Mouse (Mus musculus) gastrocnemius, adult 8-10 months (tissue): ENCODE measurements around the gene Abcb8. TPM values are rescaled to one million over a fixed set of nuclear protein-coding genes. Genes with fewer than 3 reads are reported as not detected.

Experiments used
- DNase-seq, 2 experiments: peaks; one replicate each; pipeline ENCODE4 v3.0.0; 2022; ENCODE audit warnings: low spot score in 2 of 2
- total RNA-seq, 4 experiments: library from RNA; stranded (reverse); gene quantifications; 2 replicates each; pipeline ENCODE4 v1.2.4; 2022

Gene Abcb8
- total RNA-seq, 4 experiments from 2014 or later = 34.7 to 40.0 (median 38.8) TPM

DNA sequence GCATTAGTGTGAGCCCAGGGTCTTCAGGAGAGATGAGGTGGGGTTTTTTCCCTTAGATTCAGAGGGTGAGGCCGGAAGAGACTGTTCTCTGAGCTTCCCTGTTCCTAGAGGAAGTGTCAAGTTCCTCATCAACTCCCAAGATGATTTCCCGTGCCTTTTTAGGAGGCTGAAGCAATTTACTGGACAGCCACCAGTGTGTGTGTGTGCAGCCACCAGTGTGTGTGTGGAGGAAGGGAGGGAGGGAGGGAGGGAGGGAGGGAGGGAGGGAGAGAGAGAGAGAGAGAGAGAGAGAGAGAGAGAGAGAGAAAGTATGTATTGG lies 60.5 kb downstream of the Abcb8 start:
- no peak for DNase-seq

DNA sequence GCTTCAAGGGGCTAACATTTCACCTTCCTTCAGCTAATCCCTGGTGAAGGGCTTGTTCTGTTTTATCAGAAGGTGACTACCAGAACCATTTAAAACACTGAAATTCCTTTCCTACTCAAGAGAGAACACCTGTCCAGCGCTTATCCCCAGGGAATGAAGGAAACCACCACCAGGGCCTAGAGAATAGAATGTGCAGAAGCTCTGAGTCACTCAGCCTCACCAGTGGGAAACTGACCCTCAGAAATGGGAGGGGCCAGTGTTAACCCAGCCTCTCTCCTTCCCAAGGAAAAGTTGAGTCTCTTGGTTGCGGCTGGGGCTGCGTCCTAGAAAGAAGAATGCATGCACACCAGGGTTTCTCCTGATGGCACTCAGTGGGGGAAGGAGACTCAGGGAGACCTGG lies 61.6 kb downstream of the Abcb8 start:
- DNase-seq = no peak

DNA sequence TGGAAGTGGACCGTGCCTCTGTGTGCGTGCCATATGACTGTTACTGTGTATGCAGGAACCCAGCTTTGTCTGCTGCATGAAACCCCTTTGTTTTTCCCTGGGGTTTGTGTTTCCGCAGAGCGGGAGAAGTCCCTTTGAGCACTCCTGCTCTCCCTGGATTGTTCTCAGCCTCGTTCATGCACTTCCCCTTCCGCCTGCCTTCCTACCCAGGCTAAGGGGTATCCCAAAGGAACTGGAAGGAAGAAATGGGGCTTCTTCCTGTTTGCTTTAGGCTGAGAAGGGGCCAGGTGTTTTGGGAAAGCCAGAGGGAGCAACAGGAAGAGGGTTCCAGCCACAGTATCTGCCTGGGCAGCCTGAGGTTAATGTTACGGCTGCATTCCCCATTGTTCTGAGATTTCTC lies 62.1 kb downstream of the Abcb8 start:
- no peak for DNase-seq

Other genes with a start within 250 kb of the Abcb8 start
- gene Nupl2, start 228.7 kb upstream of the Abcb8 start, total RNA-seq = 1 to 10 TPM; 5.6 to 6.3 (median 5.7) TPM
- gene Kcnh2, start 42.1 kb upstream of the Abcb8 start, total RNA-seq = 1 to 10 TPM in 2 of 4 experiments, under 1 TPM in 2; 0.54 to 1.8 (median 1.2) TPM
- gene Nos3, start 28.9 kb upstream of the Abcb8 start, total RNA-seq = 1 to 10 TPM; 3.2 to 5.8 (median 4.0) TPM
- under 1 TPM in 1 of 4 experiments, not detected in 3; 0.22 TPM for gene Atg9b, start 1.5 kb upstream of the Abcb8 start, total RNA-seq
- under 1 TPM in 1 of 4 experiments, not detected in 3; 0.34 TPM for gene Asic3, start 19.7 kb downstream of the Abcb8 start, total RNA-seq
- 10 to 100 TPM in 3 of 4 experiments, 1 to 10 TPM in 1; 9.3 to 12.6 (median 10.7) TPM for gene Cdk5, start 29.9 kb downstream of the Abcb8 start, total RNA-seq
- 10 to 100 TPM; 10.7 to 14.5 (median 12.6) TPM for gene Slc4a2, start 30.2 kb downstream of the Abcb8 start, total RNA-seq
- 100 to 1,000 TPM; 188 to 243 (median 221) TPM for gene Fastk, start 51.6 kb downstream of the Abcb8 start, total RNA-seq
- 10 to 100 TPM; 18.4 to 19.9 (median 19.3) TPM for gene Tmub1, start 54.2 kb downstream of the Abcb8 start, total RNA-seq
- 10 to 100 TPM; 79.7 to 89.0 (median 83.6) TPM for gene Agap3, start 58.5 kb downstream of the Abcb8 start, total RNA-seq
- not detected for gene Gbx1, start 133.5 kb downstream of the Abcb8 start, total RNA-seq
- gene Asb10, start 147.3 kb downstream of the Abcb8 start, total RNA-seq = 100 to 1,000 TPM; 101 to 130 (median 119) TPM
- not detected for gene 4931409K22Rik, start 163.1 kb downstream of the Abcb8 start, total RNA-seq
- gene Abcf2, start 183.8 kb downstream of the Abcb8 start, total RNA-seq = 100 to 1,000 TPM; 114 to 132 (median 122) TPM
- gene Chpf2, start 193.1 kb downstream of the Abcb8 start, total RNA-seq = 10 to 100 TPM in 3 of 4 experiments, 1 to 10 TPM in 1; 8.5 to 14.5 (median 12.4) TPM
- gene Smarcd3, start 230.7 kb downstream of the Abcb8 start, total RNA-seq = 100 to 1,000 TPM; 207 to 267 (median 221) TPM